Mouse (Mus musculus): ENCODE measurements at regions not wholly inside any gene's neighbourhood (a gene's known extent, or its start where the extent isn't known, plus 50 kb on each side); places are given as distances from the start of the nearest gene placed in this dataset.

DNA sequence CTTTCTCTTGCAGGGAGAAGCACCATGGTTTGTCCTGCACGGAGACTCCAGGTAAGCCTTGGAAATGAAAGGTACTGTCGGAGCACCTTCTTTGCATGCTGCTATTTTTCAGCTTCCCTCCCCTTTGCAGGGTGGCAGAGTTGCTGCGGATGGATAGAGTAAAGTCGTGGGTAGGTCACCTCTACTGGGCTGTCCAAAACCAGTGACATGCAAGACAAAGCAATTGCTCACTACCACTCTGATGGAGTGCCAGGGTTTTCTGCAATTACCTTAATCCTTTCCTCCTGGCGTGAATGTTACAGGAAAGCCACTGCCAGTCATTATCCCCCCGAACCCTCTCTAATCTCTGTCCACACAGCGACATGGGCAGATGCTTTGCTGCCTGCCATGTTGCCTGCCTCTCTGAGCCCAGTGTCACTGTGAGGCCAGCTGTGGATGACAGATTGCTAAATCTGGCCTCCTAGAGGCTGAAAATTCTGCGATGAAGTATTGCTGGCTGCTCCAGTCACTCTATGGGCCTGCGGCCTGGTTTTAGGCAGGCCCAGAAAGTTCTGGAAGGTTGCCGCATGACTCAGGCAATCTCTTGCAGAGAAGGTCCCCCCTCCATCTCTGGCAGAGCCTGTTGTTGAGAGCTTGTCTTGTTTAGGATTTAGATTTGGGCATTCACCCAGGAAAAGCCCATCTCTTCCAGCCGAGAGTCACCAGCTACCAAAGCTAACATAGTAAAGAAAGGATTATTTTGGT, 54.1 kb upstream of the Sod3 start:
- Histone ChIP-seq H3K27me3 (ENCODE audit: control insufficient read depth, insufficient read depth, low read length) (no peaks in the 10 kb centered on the region), H3K4me1 (ENCODE audit: control insufficient read depth, insufficient read depth) (no peaks in the 10 kb centered on the region), H3K27ac (ENCODE audit: low read depth) (no peak overlapping the region), H3K4me3 (ENCODE audit: low read depth, low read length) (no peak overlapping the region), H3K36me3 (replicated peaks; ENCODE audit: control insufficient read depth, insufficient read depth, low read length) (no peaks in the 10 kb centered on the region), H3K9ac (replicated peaks; ENCODE audit: low read depth, low read length) (no peak overlapping the region), H3K4me2 (ENCODE audit: low read depth, low read length) (no peak overlapping the region), H3K9me3 (replicated peaks; ENCODE audit: control insufficient read depth, low read length) (no peaks in the 10 kb centered on the region)
- 69% methylated on average over 11 of the region's 11 CpGs for WGBS
- TF ChIP-seq EP300 (IDR thresholded peaks at IDR 0.05; ENCODE audit: low read depth): no peak
- TF ChIP-seq CTCF (IDR thresholded peaks at IDR 0.05; ENCODE audit: low read depth): no peak
- ATAC-seq (ENCODE audit: insufficient read depth, low read depth) (no peak), DNase-seq (ENCODE audit: low spot score) (no peak)

- TF ChIP-seq EP300 (IDR thresholded peaks at IDR 0.05; ENCODE audit: low read depth) (no peak), CTCF (IDR thresholded peaks at IDR 0.05; ENCODE audit: low read depth) (no peak)
- H3K27ac ChIP-seq (ENCODE audit: low read depth): no peak overlapping the region
- WGBS: 86% methylated on average over 3 of the region's 3 CpGs
- no peaks in the 10 kb centered on the region for H3K9me3 ChIP-seq (replicated peaks; ENCODE audit: control insufficient read depth, low read length)
- no peak overlapping the region for H3K4me2 ChIP-seq (ENCODE audit: low read depth, low read length)
- no peak for DNase-seq (ENCODE audit: low spot score)
- no peak overlapping the region for H3K4me3 ChIP-seq (ENCODE audit: low read depth, low read length)
- ATAC-seq (ENCODE audit: insufficient read depth, low read depth): no peak
- peaks cover 13% of the 10 kb centered on the region; the same call in 1 of the 2 replicates for H3K4me1 ChIP-seq (ENCODE audit: control insufficient read depth, insufficient read depth)
- H3K27me3 ChIP-seq (ENCODE audit: control insufficient read depth, insufficient read depth, low read length): no peaks in the 10 kb centered on the region
- H3K9ac ChIP-seq (replicated peaks; ENCODE audit: low read depth, low read length): no peak overlapping the region
- H3K36me3 ChIP-seq (replicated peaks; ENCODE audit: control insufficient read depth, insufficient read depth, low read length): no peaks in the 10 kb centered on the region
Observed at GRCm38 (mm10) chr5:52296303-52296702, 67.3 kb upstream of the Sod3 start.

DNA sequence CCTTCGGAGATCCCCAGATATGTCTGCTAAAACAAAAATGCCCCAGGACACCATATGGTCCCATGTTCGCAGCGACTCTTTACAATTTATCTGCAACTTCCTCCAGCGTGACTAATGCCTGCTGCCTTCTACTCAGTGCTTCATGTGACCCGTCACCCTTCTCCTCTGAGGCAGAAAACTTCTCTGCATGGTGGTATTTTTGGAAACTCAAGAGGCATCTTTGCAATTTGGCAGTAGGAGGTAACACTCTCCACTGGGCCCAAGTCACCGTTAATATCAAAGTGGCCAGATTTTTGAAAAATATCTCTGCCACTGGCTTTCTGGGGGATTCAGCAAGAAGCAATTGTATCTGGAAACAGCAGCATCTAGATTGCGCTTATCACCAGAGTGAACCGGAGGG, 69.1 kb upstream of the Sod3 start:
- TF ChIP-seq CTCF (IDR thresholded peaks at IDR 0.05; ENCODE audit: low read depth) (no peak), EP300 (IDR thresholded peaks at IDR 0.05; ENCODE audit: low read depth) (no peak)
- WGBS: 18% methylated on average over 8 of the region's 8 CpGs
- Histone ChIP-seq H3K36me3 (replicated peaks; ENCODE audit: control insufficient read depth, insufficient read depth, low read length) (no peaks in the 10 kb centered on the region), H3K9ac (replicated peaks; ENCODE audit: low read depth, low read length) (no peak overlapping the region), H3K4me2 (ENCODE audit: low read depth, low read length) (peak overlapping the region; percentile 47; the same call in 1 of the 2 replicates), H3K4me3 (ENCODE audit: low read depth, low read length) (no peak overlapping the region), H3K9me3 (replicated peaks; ENCODE audit: control insufficient read depth, low read length) (no peaks in the 10 kb centered on the region), H3K27me3 (ENCODE audit: control insufficient read depth, insufficient read depth, low read length) (no peaks in the 10 kb centered on the region), H3K4me1 (ENCODE audit: control insufficient read depth, insufficient read depth) (peaks cover 13% of the 10 kb centered on the region; the same call in 1 of the 2 replicates), H3K27ac (ENCODE audit: low read depth) (peak overlapping the region; percentile 72)
- ATAC-seq (ENCODE audit: insufficient read depth, low read depth) (peak; percentile 81), DNase-seq (ENCODE audit: low spot score) (peak; percentile 77)

GRCm38 (mm10) chr5:52288319-52288718, 75.3 kb upstream of the Sod3 start:
- TF ChIP-seq CTCF (IDR thresholded peaks at IDR 0.05; ENCODE audit: low read depth): no peak
- no peak overlapping the region for H3K9ac ChIP-seq (replicated peaks; ENCODE audit: low read depth, low read length)
- WGBS: 73% methylated on average over 1 of the region's 1 CpGs

GRCm38 (mm10) chr5:52280871-52281270, 82.7 kb upstream of the Sod3 start:
- ATAC-seq (ENCODE audit: insufficient read depth, low read depth): no peak
- no peak for TF ChIP-seq CTCF (IDR thresholded peaks at IDR 0.05; ENCODE audit: low read depth)
- TF ChIP-seq EP300 (IDR thresholded peaks at IDR 0.05; ENCODE audit: low read depth): no peak
- no peaks in the 10 kb centered on the region for H3K27me3 ChIP-seq (ENCODE audit: control insufficient read depth, insufficient read depth, low read length)
- WGBS: 86% methylated on average over 2 of the region's 2 CpGs
- no peaks in the 10 kb centered on the region for H3K9me3 ChIP-seq (replicated peaks; ENCODE audit: control insufficient read depth, low read length)
- H3K4me1 ChIP-seq (ENCODE audit: control insufficient read depth, insufficient read depth): no peaks in the 10 kb centered on the region
- no peak overlapping the region for H3K4me3 ChIP-seq (ENCODE audit: low read depth, low read length)
- H3K36me3 ChIP-seq (replicated peaks; ENCODE audit: control insufficient read depth, insufficient read depth, low read length): no peaks in the 10 kb centered on the region
- H3K9ac ChIP-seq (replicated peaks; ENCODE audit: low read depth, low read length): no peak overlapping the region
- no peak overlapping the region for H3K4me2 ChIP-seq (ENCODE audit: low read depth, low read length)
- H3K27ac ChIP-seq (ENCODE audit: low read depth): no peak overlapping the region
- no peak for DNase-seq (ENCODE audit: low spot score)

More at GRCm38 (mm10) chr5:52288319-52288718, 75.3 kb upstream of the Sod3 start:
- Histone ChIP-seq H3K4me1 (ENCODE audit: control insufficient read depth, insufficient read depth) (no peaks in the 10 kb centered on the region), H3K27me3 (ENCODE audit: control insufficient read depth, insufficient read depth, low read length) (no peaks in the 10 kb centered on the region), H3K36me3 (replicated peaks; ENCODE audit: control insufficient read depth, insufficient read depth, low read length) (no peaks in the 10 kb centered on the region), H3K9me3 (replicated peaks; ENCODE audit: control insufficient read depth, low read length) (no peaks in the 10 kb centered on the region), H3K4me3 (ENCODE audit: low read depth, low read length) (no peak overlapping the region), H3K27ac (ENCODE audit: low read depth) (no peak overlapping the region), H3K4me2 (ENCODE audit: low read depth, low read length) (no peak overlapping the region)
- ATAC-seq (ENCODE audit: insufficient read depth, low read depth) (no peak), DNase-seq (ENCODE audit: low spot score) (no peak)

DNA sequence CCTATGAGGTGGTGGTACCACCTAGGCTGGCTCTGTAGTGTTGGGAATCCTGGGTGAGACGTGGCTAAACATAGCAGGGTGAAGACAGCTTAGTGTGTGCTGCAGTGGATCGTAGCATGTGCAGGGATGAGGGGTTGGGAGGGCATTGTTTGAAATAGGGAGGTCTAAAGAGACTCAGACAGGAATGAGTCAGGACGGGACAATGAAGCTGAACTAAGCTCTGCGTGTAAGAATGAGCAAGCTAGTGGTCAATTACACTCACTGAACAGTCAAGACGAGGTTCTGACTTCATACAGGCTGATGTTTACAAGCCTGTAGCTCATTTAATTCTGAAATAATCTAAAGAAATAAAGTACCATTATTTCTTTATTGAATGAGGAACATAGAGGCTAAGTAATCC, 85.5 kb upstream of the Sod3 start:
- Histone ChIP-seq H3K36me3 (replicated peaks; ENCODE audit: control insufficient read depth, insufficient read depth, low read length) (no peaks in the 10 kb centered on the region), H3K9ac (replicated peaks; ENCODE audit: low read depth, low read length) (no peak overlapping the region), H3K4me1 (ENCODE audit: control insufficient read depth, insufficient read depth) (no peaks in the 10 kb centered on the region), H3K9me3 (replicated peaks; ENCODE audit: control insufficient read depth, low read length) (no peaks in the 10 kb centered on the region), H3K4me3 (ENCODE audit: low read depth, low read length) (no peak overlapping the region), H3K27ac (ENCODE audit: low read depth) (no peak overlapping the region), H3K27me3 (ENCODE audit: control insufficient read depth, insufficient read depth, low read length) (no peaks in the 10 kb centered on the region), H3K4me2 (ENCODE audit: low read depth, low read length) (no peak overlapping the region)
- 78% methylated on average over 5 of the region's 5 CpGs for WGBS
- ATAC-seq (ENCODE audit: insufficient read depth, low read depth) (no peak), DNase-seq (ENCODE audit: low spot score) (no peak)
- no peak for TF ChIP-seq CTCF (IDR thresholded peaks at IDR 0.05; ENCODE audit: low read depth)
- no peak for TF ChIP-seq EP300 (IDR thresholded peaks at IDR 0.05; ENCODE audit: low read depth)
